Mouse (Mus musculus) myocyte (in vitro differentiated cells): Measurements from ENCODE around the gene Dnajc17.

Experiments
- CEBPB ChIP-seq: IDR thresholded peaks from 2 replicates; pipeline ENCODE4 v1.6.1; 2011; ENCODE audit warnings: mild to moderate bottlenecking, moderate library complexity; ENCODE audit not compliant: poor library complexity, insufficient read depth, severe bottlenecking
- E2F4 ChIP-seq: IDR thresholded peaks from one replicate; pipeline ENCODE4 v1.6.1; 2011; ENCODE audit warnings: mild to moderate bottlenecking, control low read depth, moderate library complexity; ENCODE audit not compliant: insufficient read depth
- MAX ChIP-seq: IDR thresholded peaks from one replicate; pipeline ENCODE4 v1.6.1; 2011; ENCODE audit warnings: low read depth, mild to moderate bottlenecking, control low read depth
- MYOD1 ChIP-seq, 3 experiments: IDR thresholded peaks; one replicate each; pipeline ENCODE4 v1.6.1; 2011; ENCODE audit warnings: control low read depth in 2 of 3, low read depth in 2 of 3, mild to moderate bottlenecking in 2 of 3, moderate library complexity in 1 of 3; ENCODE audit not compliant: insufficient read length in 2 of 3, control insufficient read depth in 1 of 3
- MYOG ChIP-seq, 3 experiments: IDR thresholded peaks; one replicate each; pipeline ENCODE4 v1.6.1; 2011; ENCODE audit warnings: control low read depth in 2 of 3, low read depth in 2 of 3, mild to moderate bottlenecking in 2 of 3; ENCODE audit not compliant: insufficient read length in 2 of 3, control insufficient read depth in 1 of 3, insufficient read depth in 1 of 3
- POLR2A ChIP-seq: IDR thresholded peaks from one replicate; pipeline ENCODE4 v1.6.1; 2011; ENCODE audit warnings: low read depth, mild to moderate bottlenecking, control low read depth, moderate library complexity; ENCODE audit not compliant: insufficient read length
- POLR2AphosphoS2 ChIP-seq: IDR thresholded peaks from one replicate; pipeline ENCODE4 v1.6.1; 2011; ENCODE audit warnings: low read depth, control low read depth; ENCODE audit not compliant: insufficient read length
- REST ChIP-seq: IDR thresholded peaks from one replicate; pipeline ENCODE4 v1.6.1; 2011; ENCODE audit warnings: mild to moderate bottlenecking, control low read depth, moderate library complexity; ENCODE audit not compliant: insufficient read depth, insufficient read length
- SRF ChIP-seq: IDR thresholded peaks from one replicate; pipeline ENCODE4 v1.6.1; 2011; ENCODE audit warnings: low read depth; ENCODE audit not compliant: control insufficient read depth, insufficient read length
- TCF12 ChIP-seq: IDR thresholded peaks from one replicate; pipeline ENCODE4 v1.6.1; 2011; ENCODE audit warnings: mild to moderate bottlenecking, control low read depth; ENCODE audit not compliant: poor library complexity, insufficient read depth, severe bottlenecking
- TCF3 ChIP-seq: IDR thresholded peaks from one replicate; pipeline ENCODE4 v1.6.1; 2011; ENCODE audit warnings: low read depth, control low read depth; ENCODE audit not compliant: insufficient read length
- USF1 ChIP-seq: IDR thresholded peaks from one replicate; pipeline ENCODE4 v1.6.1; 2011; ENCODE audit warnings: low read depth, mild to moderate bottlenecking, control low read depth, moderate library complexity

GRCm38 (mm10) chr2:119238671-119239070 is 30.1 kb upstream of the Dnajc17 start:
- no peak for TF ChIP-seq POLR2A
- no peak for TF ChIP-seq E2F4
- no peak for TF ChIP-seq TCF12
- TF ChIP-seq POLR2AphosphoS2 = no peak
- TF ChIP-seq MYOD1 (IDR thresholded peaks at IDR 0.05; ENCODE audit: control insufficient read depth in 1 of 3, insufficient read length in 2 of 3, low read depth in 2 of 3) = no peak
- no peak for TF ChIP-seq CEBPB
- no peak for TF ChIP-seq MAX
- no peak for TF ChIP-seq USF1
- no peak for TF ChIP-seq TCF3
- TF ChIP-seq MYOG (IDR thresholded peaks at IDR 0.05; ENCODE audit: control insufficient read depth in 1 of 3, insufficient read depth in 1 of 3, insufficient read length in 2 of 3, low read depth in 2 of 3) = no peak
- TF ChIP-seq REST = no peak
- no peak for TF ChIP-seq SRF
